Mouse (Mus musculus) CH12.LX (cell line): ENCODE results near the gene Exoc3l4. TPM values are rescaled to one million over a fixed set of nuclear protein-coding genes. Genes with fewer than 3 reads are reported as not detected.
A peak's percentile ranks its signal among the peaks of the same experiment; 100 is the strongest.

Experiments
- DNase-seq: peaks from one replicate; pipeline ENCODE4 v3.0.0-alpha.2; 2013; ENCODE audit errors: extremely low read depth
- H3K27ac ChIP-seq: 2 replicates; pipeline ENCODE4 v1.5.1; 2012; ENCODE audit warnings: low read depth, mild to moderate bottlenecking, control low read depth, moderate library complexity; ENCODE audit not compliant: insufficient read depth
- H3K27me3 ChIP-seq: replicated peaks from 2 replicates; pipeline ENCODE3; 2012; ENCODE audit warnings: inconsistent platforms
- H3K36me3 ChIP-seq, 2 experiments: replicated peaks in 1 of 2; 2 replicates each; pipeline versions ENCODE3 to v1.6.1; 2012; ENCODE audit warnings: inconsistent platforms in 1 of 2, low read length in 1 of 2, mild to moderate bottlenecking in 1 of 2, mixed read lengths in 1 of 2, moderate library complexity in 1 of 2; ENCODE audit not compliant: control insufficient read depth in 1 of 2, insufficient read depth in 1 of 2
- H3K4me1 ChIP-seq, 2 experiments: 2 replicates each; pipeline ENCODE4 v1.6.1; 2012; ENCODE audit warnings: inconsistent platforms in 1 of 2, moderate library complexity in 1 of 2; ENCODE audit not compliant: insufficient read depth in 2 of 2, control insufficient read depth in 1 of 2
- H3K4me2 ChIP-seq: 2 replicates; pipeline ENCODE4 v1.6.1; 2012; ENCODE audit warnings: low read depth, mild to moderate bottlenecking, control low read depth; ENCODE audit not compliant: poor library complexity, insufficient read depth, severe bottlenecking
- H3K4me3 ChIP-seq, 3 experiments: fragments of 150-350 bp in 1 of 3; sonication (generic) in 1 of 3; replicated peaks in 1 of 3; 2 replicates each; pipeline versions ENCODE3 to v1.5.1; 2011 to 2012; ENCODE audit warnings: low read depth in 2 of 3, low read length in 2 of 3, mild to moderate bottlenecking in 2 of 3, moderate library complexity in 2 of 3, control low read depth in 1 of 3, improper control_type of control experiment in 1 of 3, inconsistent platforms in 1 of 3, mixed read lengths in 1 of 3; ENCODE audit not compliant: poor library complexity in 1 of 3
- H3K79me2 ChIP-seq: replicated peaks from 2 replicates; pipeline ENCODE4 v1.6.1; 2012; ENCODE audit warnings: mild to moderate bottlenecking, moderate library complexity; ENCODE audit not compliant: control insufficient read depth, poor library complexity, insufficient read depth, severe bottlenecking; ENCODE audit errors: extremely low read depth
- H3K9ac ChIP-seq: 2 replicates; pipeline ENCODE4 v1.6.1; 2012; ENCODE audit warnings: low read depth, mild to moderate bottlenecking, control low read depth, moderate library complexity; ENCODE audit not compliant: insufficient read depth
- H3K9me3 ChIP-seq: replicated peaks from 2 replicates; pipeline ENCODE3; 2012; ENCODE audit warnings: low read length, inconsistent platforms, mixed read lengths
- CTCF ChIP-seq, 2 experiments: IDR thresholded peaks in 1 of 2; conservative IDR thresholded peaks in 1 of 2; 2 replicates each; pipeline ENCODE4 v1.5.1; 2011 to 2012; ENCODE audit warnings: low read depth in 2 of 2, low read length in 2 of 2, improper control_type of control experiment in 1 of 2, inconsistent platforms in 1 of 2, mild to moderate bottlenecking in 1 of 2, moderate library complexity in 1 of 2
- E2F4 ChIP-seq: IDR thresholded peaks from 2 replicates; pipeline ENCODE4 v1.6.1; 2011; ENCODE audit warnings: low read depth, low read length, improper control_type of control experiment; ENCODE audit not compliant: insufficient replicate concordance
- ELF1 ChIP-seq: IDR thresholded peaks from 2 replicates; pipeline ENCODE4 v1.6.1; 2014; ENCODE audit warnings: low read depth, mild to moderate bottlenecking, inconsistent platforms, low read length, improper control_type of control experiment
- EP300 ChIP-seq: IDR thresholded peaks from 2 replicates; pipeline ENCODE4 v1.6.1; 2011; ENCODE audit warnings: low read length, improper control_type of control experiment
- IRF4 ChIP-seq: IDR thresholded peaks from 2 replicates; pipeline ENCODE4 v1.6.1; 2014; ENCODE audit warnings: low read depth, mild to moderate bottlenecking, inconsistent platforms, low read length, improper control_type of control experiment
- JUN ChIP-seq: IDR thresholded peaks from 2 replicates; pipeline ENCODE4 v1.6.1; 2011; ENCODE audit warnings: low read depth, mild to moderate bottlenecking, low read length, improper control_type of control experiment, moderate library complexity; ENCODE audit not compliant: insufficient read depth
- JUND ChIP-seq: conservative IDR thresholded peaks from 2 replicates; pipeline ENCODE4 v1.6.1; 2011; ENCODE audit warnings: low read depth, low read length, improper control_type of control experiment
- KAT2A ChIP-seq: IDR thresholded peaks from 2 replicates; pipeline ENCODE4 v1.6.1; 2012; ENCODE audit warnings: low read length, improper control_type of control experiment, inconsistent platforms; ENCODE audit not compliant: insufficient replicate concordance
- MAFK ChIP-seq: IDR thresholded peaks from 2 replicates; pipeline ENCODE4 v1.6.1; 2011; ENCODE audit warnings: low read length, improper control_type of control experiment; ENCODE audit not compliant: insufficient replicate concordance
- MAX ChIP-seq: IDR thresholded peaks from 2 replicates; pipeline ENCODE4 v1.6.1; 2011; ENCODE audit warnings: low read length, improper control_type of control experiment
- MAZ ChIP-seq: IDR thresholded peaks from 2 replicates; pipeline ENCODE4 v1.6.1; 2012; ENCODE audit warnings: low read depth, mild to moderate bottlenecking, inconsistent platforms, low read length, improper control_type of control experiment, moderate library complexity
- NELFE ChIP-seq: IDR thresholded peaks from 2 replicates; pipeline ENCODE4 v1.6.1; 2011; ENCODE audit warnings: low read depth, low read length, improper control_type of control experiment
- NRF1 ChIP-seq: IDR thresholded peaks from 2 replicates; pipeline ENCODE4 v1.6.1; 2014; ENCODE audit warnings: low read depth, mild to moderate bottlenecking, inconsistent platforms, low read length, improper control_type of control experiment, moderate library complexity
- PAX5 ChIP-seq: IDR thresholded peaks from 2 replicates; pipeline ENCODE4 v1.6.1; 2012; ENCODE audit warnings: low read length, inconsistent platforms, mixed read lengths
- POLR2A ChIP-seq: IDR thresholded peaks from 2 replicates; pipeline ENCODE4 v1.6.1; 2011; ENCODE audit warnings: low read depth, mild to moderate bottlenecking, improper control_type of control experiment, low read length
- POLR2AphosphoS2 ChIP-seq: IDR thresholded peaks from 2 replicates; pipeline ENCODE4 v1.6.1; 2011; ENCODE audit warnings: low read depth, low read length, improper control_type of control experiment
- RAD21 ChIP-seq: IDR thresholded peaks from 2 replicates; pipeline ENCODE4 v1.6.1; 2011; ENCODE audit warnings: low read depth, mild to moderate bottlenecking, low read length, improper control_type of control experiment, moderate library complexity
- RCOR1 ChIP-seq: conservative IDR thresholded peaks from 2 replicates; pipeline ENCODE4 v1.6.1; 2012; ENCODE audit warnings: low read depth, mild to moderate bottlenecking, inconsistent platforms, low read length, improper control_type of control experiment
- SIN3A ChIP-seq: IDR thresholded peaks from 2 replicates; pipeline ENCODE4 v1.6.1; 2012; ENCODE audit warnings: low read length, improper control_type of control experiment, inconsistent platforms
- SMC3 ChIP-seq: IDR thresholded peaks from 2 replicates; pipeline ENCODE4 v1.6.1; 2011; ENCODE audit warnings: low read depth, low read length, improper control_type of control experiment
- TBP ChIP-seq: conservative IDR thresholded peaks from 2 replicates; pipeline ENCODE4 v1.6.1; 2011; ENCODE audit warnings: low read depth, low read length, improper control_type of control experiment
- UBTF ChIP-seq: IDR thresholded peaks from 2 replicates; pipeline ENCODE4 v1.6.1; 2012; ENCODE audit warnings: low read depth, mild to moderate bottlenecking, inconsistent platforms, low read length, improper control_type of control experiment, moderate library complexity
- USF1 ChIP-seq: IDR thresholded peaks from 2 replicates; pipeline ENCODE4 v1.6.1; 2014; ENCODE audit warnings: low read depth, mild to moderate bottlenecking, inconsistent platforms, low read length, improper control_type of control experiment
- USF2 ChIP-seq: conservative IDR thresholded peaks from 2 replicates; pipeline ENCODE4 v1.6.1; 2011; ENCODE audit warnings: low read depth, low read length, improper control_type of control experiment
- ZKSCAN1 ChIP-seq: IDR thresholded peaks from 2 replicates; pipeline ENCODE4 v1.6.1; 2012; ENCODE audit warnings: low read depth, inconsistent platforms, low read length, improper control_type of control experiment, borderline replicate concordance
- dilution Hi-C: fragments of 300-500 bp; cut with MboI; formaldehyde crosslinking; loops from 2 replicates; pipeline ENCODE4 v1.14.3; 2020; ENCODE audit warnings: low sequenced_read_pairs; ENCODE audit not compliant: extremely low pct_unique_long_range_greater_than_20kb, extremely low pct_ligation_motif_present
- in situ Hi-C: fragments of 300-500 bp; cut with MboI; formaldehyde crosslinking; loops from 3 replicates; pipeline ENCODE4 v1.14.3; 2019; ENCODE audit warnings: low sequenced_read_pairs, low pct_ligation_motif_present, low pct_unique_long_range_greater_than_20kb, mixed read lengths
- polyA plus RNA-seq: library from polyadenylated mRNA; unstranded; fragments of >175 nt; gene quantifications from 2 replicates; pipeline ENCODE4 v1.2.1, GENCODE M21; 2012; ENCODE audit warnings: low read depth; ENCODE audit not compliant: insufficient read length
- total RNA-seq, 2 experiments: library from RNA; depleted of rRNA; stranded (reverse); fragments of 300-350 nt in 1 of 2; fragments of >200 nt in 1 of 2; gene quantifications; 2 replicates each; pipeline ENCODE4 v1.2.3; 2012 to 2014

Exoc3l4 gene
- total and polyA plus RNA-seq, 3 experiments, result 0.81 to 1.2 (median 0.85) TPM

GRCm38 (mm10) chr12:111478924-111479323, 62.1 kb downstream of the Exoc3l4 start:
- dilution Hi-C loops, result no loop called here
- H3K79me2 ChIP-seq, result no peaks in the 10 kb centered on the region
- in situ Hi-C loops, result no loop called here
- no peak overlapping the region for H3K4me2 ChIP-seq
- no peaks in the 10 kb centered on the region for H3K27me3 ChIP-seq
- no peak overlapping the region for H3K9ac ChIP-seq
- H3K4me1 ChIP-seq, result peaks cover 3 to 5% of the 10 kb centered on the region in 2 experiments; a peak in 2 of 4 replicates
- H3K27ac ChIP-seq, result no peak overlapping the region
- no peaks in the 10 kb centered on the region for H3K36me3 ChIP-seq
- no peak for DNase-seq
- no peak for TF ChIP-seq EP300
- TF ChIP-seq MAZ, result no peak
- TF ChIP-seq POLR2A, result no peak
- no peak for TF ChIP-seq POLR2AphosphoS2
- no peak for TF ChIP-seq USF1
- TF ChIP-seq USF2, result no peak
- TF ChIP-seq ELF1, result no peak
- TF ChIP-seq JUND, result no peak
- TF ChIP-seq PAX5, result no peak
- TF ChIP-seq NELFE, result no peak
- no peak for TF ChIP-seq JUN
- TF ChIP-seq KAT2A, result no peak
- TF ChIP-seq SMC3, result no peak
- TF ChIP-seq SIN3A, result no peak
- no peak for TF ChIP-seq MAFK
- no peak for TF ChIP-seq RAD21
- no peak for TF ChIP-seq TBP
- TF ChIP-seq ZKSCAN1, result no peak
- TF ChIP-seq E2F4, result no peak
- no peak for TF ChIP-seq CTCF (conservative IDR thresholded peaks at IDR 0.05 in 1 of 2, IDR thresholded peaks at IDR 0.05 in 1 of 2; ENCODE audit: low read depth in 2 of 2, low read length in 2 of 2)
- H3K4me3 ChIP-seq, result no peak overlapping the region
- H3K9me3 ChIP-seq, result peaks cover 10% of the 10 kb centered on the region

- H3K79me2 ChIP-seq, result no peaks in the 10 kb centered on the region
- H3K4me3 ChIP-seq, result no peak overlapping the region
- H3K27ac ChIP-seq, result no peak overlapping the region
- dilution Hi-C loops, result no loop called here
- H3K36me3 ChIP-seq, result no peaks in the 10 kb centered on the region
- TF ChIP-seq RCOR1 (no peak), RAD21 (peak; percentile 61), IRF4 (no peak), SIN3A (no peak), NRF1 (no peak), UBTF (no peak), POLR2AphosphoS2 (no peak), MAX (no peak), USF1 (no peak), SMC3 (peak; percentile 76), CTCF (conservative IDR thresholded peaks at IDR 0.05 in 1 of 2, IDR thresholded peaks at IDR 0.05 in 1 of 2; ENCODE audit: low read depth in 2 of 2, low read length in 2 of 2) (peak; percentile 51 to 77; a peak in 3 of 4 replicates), ELF1 (no peak), KAT2A (no peak), NELFE (no peak)
- in situ Hi-C loops, result no loop called here
- no peak overlapping the region for H3K9ac ChIP-seq
- H3K4me1 ChIP-seq, result peaks cover 0 to 8% of the 10 kb centered on the region in 2 experiments; a peak in 1 of 4 replicates
- H3K27me3 ChIP-seq, result no peaks in the 10 kb centered on the region
- peak; percentile 28 for DNase-seq
- H3K4me2 ChIP-seq, result no peak overlapping the region
- peaks cover 10% of the 10 kb centered on the region for H3K9me3 ChIP-seq
Measured at GRCm38 (mm10) chr12:111479917-111480316, 63.1 kb downstream of the Exoc3l4 start.
